Mouse (Mus musculus): Measurements from ENCODE around the gene Gps2. TPM values are rescaled to one million over a fixed set of nuclear protein-coding genes. Genes with fewer than 3 reads are reported as not detected.
"Not testable (repeated sequence)": the region's sequence is repeated elsewhere in the genome, so short reads cannot be mapped to it uniquely, and the experiment has no call there.

Gps2 gene
- polyA plus RNA-seq, 1 experiment, result 272 TPM

- Histone ChIP-seq H3K4me3 (ENCODE audit: control insufficient read depth, insufficient read depth, low read length) (no peak overlapping the region), H3K4me1 (replicated peaks; ENCODE audit: control insufficient read depth, insufficient read depth, low read length) (peaks cover 14% of the 10 kb centered on the region), H3K27me3 (ENCODE audit: control insufficient read depth, insufficient read depth, low read length) (no peaks in the 10 kb centered on the region), H3K27ac (ENCODE audit: control insufficient read depth, insufficient read depth, low read length) (no peak overlapping the region), H3K36me3 (ENCODE audit: control insufficient read depth, insufficient read depth, low read length) (no peaks in the 10 kb centered on the region)
- WGBS, result 48% methylated on average over 1 of the region's 1 CpGs
- no peak for TF ChIP-seq CTCF (IDR thresholded peaks at IDR 0.05; ENCODE audit: borderline replicate concordance, control insufficient read depth, extremely low read depth, insufficient read depth, low read length, poor library complexity)
- no peak for TF ChIP-seq POLR2A (IDR thresholded peaks at IDR 0.05; ENCODE audit: control insufficient read depth, extremely low read depth, insufficient read depth, low read length, poor library complexity)
- no peak for DNase-seq
Observed at GRCm38 (mm10) chr11:69952274-69952673, 38.6 kb downstream of the Gps2 start.

- H3K27ac ChIP-seq (ENCODE audit: control insufficient read depth, insufficient read depth, low read length), result no peak overlapping the region
Observed at GRCm38 (mm10) chr11:69953267-69953915, 39.7 kb downstream of the Gps2 start.

GRCm38 (mm10) chr11:69955618-69956017 lies 41.9 kb downstream of the Gps2 start:
- 86% methylated on average over 4 of the region's 4 CpGs for WGBS
- not testable (repeated sequence) for H3K36me3 ChIP-seq (ENCODE audit: control insufficient read depth, insufficient read depth, low read length); DNase-seq; H3K4me1 ChIP-seq (replicated peaks; ENCODE audit: control insufficient read depth, insufficient read depth, low read length); H3K27ac ChIP-seq (ENCODE audit: control insufficient read depth, insufficient read depth, low read length); H3K4me3 ChIP-seq (ENCODE audit: control insufficient read depth, insufficient read depth, low read length); H3K27me3 ChIP-seq (ENCODE audit: control insufficient read depth, insufficient read depth, low read length)

More at GRCm38 (mm10) chr11:69953267-69953915, 39.7 kb downstream of the Gps2 start:
- no peak overlapping the region for H3K4me3 ChIP-seq (ENCODE audit: control insufficient read depth, insufficient read depth, low read length)
- H3K36me3 ChIP-seq (ENCODE audit: control insufficient read depth, insufficient read depth, low read length), result no peaks in the 10 kb centered on the region
- H3K27me3 ChIP-seq (ENCODE audit: control insufficient read depth, insufficient read depth, low read length), result no peaks in the 10 kb centered on the region
- no peak for TF ChIP-seq POLR2A (IDR thresholded peaks at IDR 0.05; ENCODE audit: control insufficient read depth, extremely low read depth, insufficient read depth, low read length, poor library complexity)
- no peak for TF ChIP-seq CTCF (IDR thresholded peaks at IDR 0.05; ENCODE audit: borderline replicate concordance, control insufficient read depth, extremely low read depth, insufficient read depth, low read length, poor library complexity)
- peaks cover 4% of the 10 kb centered on the region for H3K4me1 ChIP-seq (replicated peaks; ENCODE audit: control insufficient read depth, insufficient read depth, low read length)
- WGBS, result 65% methylated on average over 11 of the region's 11 CpGs
- DNase-seq, result no peak

DNA sequence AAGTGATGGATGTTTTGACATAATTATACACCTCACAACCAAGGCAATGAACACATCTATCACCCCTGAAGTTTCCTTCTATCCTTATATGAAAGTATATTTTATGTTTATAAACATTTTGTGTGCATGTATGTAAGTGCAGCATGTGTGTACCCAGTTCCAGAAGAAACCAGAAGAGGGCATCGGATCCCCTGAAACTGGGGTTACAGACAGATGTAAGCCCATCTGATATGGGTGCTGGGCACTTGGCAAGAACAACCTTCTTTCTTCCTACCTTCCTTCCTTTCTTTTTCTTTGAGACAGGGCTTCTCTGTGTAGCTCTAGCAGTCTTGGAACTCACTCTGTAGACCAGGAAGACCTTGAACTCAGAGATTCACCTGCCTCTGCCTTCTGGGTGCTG lies 42.5 kb downstream of the Gps2 start:
- no peak overlapping the region for H3K4me3 ChIP-seq (ENCODE audit: control insufficient read depth, insufficient read depth, low read length)
- no peak overlapping the region for H3K27ac ChIP-seq (ENCODE audit: control insufficient read depth, insufficient read depth, low read length)
- 78% methylated on average over 1 of the region's 1 CpGs for WGBS
- H3K36me3 ChIP-seq (ENCODE audit: control insufficient read depth, insufficient read depth, low read length), result no peaks in the 10 kb centered on the region
- no peaks in the 10 kb centered on the region for H3K4me1 ChIP-seq (replicated peaks; ENCODE audit: control insufficient read depth, insufficient read depth, low read length)
- DNase-seq, result peak; percentile 25
- H3K27me3 ChIP-seq (ENCODE audit: control insufficient read depth, insufficient read depth, low read length), result no peaks in the 10 kb centered on the region
- TF ChIP-seq CTCF (IDR thresholded peaks at IDR 0.05; ENCODE audit: borderline replicate concordance, control insufficient read depth, extremely low read depth, insufficient read depth, low read length, poor library complexity) (no peak), POLR2A (IDR thresholded peaks at IDR 0.05; ENCODE audit: control insufficient read depth, extremely low read depth, insufficient read depth, low read length, poor library complexity) (no peak)

- H3K36me3 ChIP-seq (ENCODE audit: control insufficient read depth, insufficient read depth, low read length), result no peaks in the 10 kb centered on the region
- peaks cover 6% of the 10 kb centered on the region; the same call in 1 of the 2 replicates for H3K27me3 ChIP-seq (ENCODE audit: control insufficient read depth, insufficient read depth, low read length)
- H3K4me3 ChIP-seq (ENCODE audit: control insufficient read depth, insufficient read depth, low read length), result no peak overlapping the region
- no peak for DNase-seq
- TF ChIP-seq POLR2A (IDR thresholded peaks at IDR 0.05; ENCODE audit: control insufficient read depth, extremely low read depth, insufficient read depth, low read length, poor library complexity) (no peak), CTCF (IDR thresholded peaks at IDR 0.05; ENCODE audit: borderline replicate concordance, control insufficient read depth, extremely low read depth, insufficient read depth, low read length, poor library complexity) (no peak)
- peaks cover 4% of the 10 kb centered on the region; the same call in 1 of the 2 replicates for H3K4me1 ChIP-seq (replicated peaks; ENCODE audit: control insufficient read depth, insufficient read depth, low read length)
- 69% methylated on average over 5 of the region's 5 CpGs for WGBS
- H3K27ac ChIP-seq (ENCODE audit: control insufficient read depth, insufficient read depth, low read length), result no peak overlapping the region
Observed at GRCm38 (mm10) chr11:69960616-69961015, 46.9 kb downstream of the Gps2 start.

- H3K4me3 ChIP-seq (ENCODE audit: control insufficient read depth, insufficient read depth, low read length), result no peak overlapping the region
- WGBS, result 8% methylated on average over 5 of the region's 5 CpGs
- no peak for DNase-seq
- H3K27ac ChIP-seq (ENCODE audit: control insufficient read depth, insufficient read depth, low read length), result no peak overlapping the region
- H3K4me1 ChIP-seq (replicated peaks; ENCODE audit: control insufficient read depth, insufficient read depth, low read length), result peaks cover 6% of the 10 kb centered on the region; the same call in 1 of the 2 replicates
- TF ChIP-seq POLR2A (IDR thresholded peaks at IDR 0.05; ENCODE audit: control insufficient read depth, extremely low read depth, insufficient read depth, low read length, poor library complexity) (no peak), CTCF (IDR thresholded peaks at IDR 0.05; ENCODE audit: borderline replicate concordance, control insufficient read depth, extremely low read depth, insufficient read depth, low read length, poor library complexity) (no peak)
- H3K36me3 ChIP-seq (ENCODE audit: control insufficient read depth, insufficient read depth, low read length), result no peaks in the 10 kb centered on the region
- peaks cover 16% of the 10 kb centered on the region; the same call in 1 of the 2 replicates for H3K27me3 ChIP-seq (ENCODE audit: control insufficient read depth, insufficient read depth, low read length)
Observed at GRCm38 (mm10) chr11:69961841-69962240, 48.2 kb downstream of the Gps2 start.

All from thymus, adult 2 months (tissue).